Mouse (Mus musculus) urinary bladder, postnatal 25 days (tissue): ENCODE measurements around the gene Olfr455.

Experiments
- DNase-seq: peaks from one replicate; pipeline ENCODE4 v3.0.0; 2022; ENCODE audit warnings: low spot score

Olfr455 gene

DNA sequence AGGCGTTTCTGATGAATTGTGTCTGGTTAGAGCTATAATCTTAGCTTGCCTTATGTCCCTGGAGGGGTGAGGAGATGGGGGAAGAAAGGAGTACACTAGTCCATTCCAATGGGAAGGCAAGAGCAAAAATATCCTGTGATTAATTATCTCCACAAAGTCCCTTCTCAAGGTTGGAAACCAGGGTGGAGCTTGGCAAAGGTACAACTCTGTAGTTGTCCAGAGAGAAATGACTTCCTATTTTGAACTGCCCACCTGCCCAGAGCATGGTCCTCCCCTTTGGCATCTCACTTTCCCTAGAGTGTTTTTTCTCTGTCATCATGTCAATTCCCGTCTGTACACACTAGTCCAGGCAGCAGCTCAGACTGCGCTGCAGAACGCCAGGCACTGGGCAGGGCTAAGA is at the start of gene Olfr455:
Gene Olfr455 (minus strand): TSS at position 127 of the 400 bp plus-strand sequence.
- no peak for DNase-seq

DNA sequence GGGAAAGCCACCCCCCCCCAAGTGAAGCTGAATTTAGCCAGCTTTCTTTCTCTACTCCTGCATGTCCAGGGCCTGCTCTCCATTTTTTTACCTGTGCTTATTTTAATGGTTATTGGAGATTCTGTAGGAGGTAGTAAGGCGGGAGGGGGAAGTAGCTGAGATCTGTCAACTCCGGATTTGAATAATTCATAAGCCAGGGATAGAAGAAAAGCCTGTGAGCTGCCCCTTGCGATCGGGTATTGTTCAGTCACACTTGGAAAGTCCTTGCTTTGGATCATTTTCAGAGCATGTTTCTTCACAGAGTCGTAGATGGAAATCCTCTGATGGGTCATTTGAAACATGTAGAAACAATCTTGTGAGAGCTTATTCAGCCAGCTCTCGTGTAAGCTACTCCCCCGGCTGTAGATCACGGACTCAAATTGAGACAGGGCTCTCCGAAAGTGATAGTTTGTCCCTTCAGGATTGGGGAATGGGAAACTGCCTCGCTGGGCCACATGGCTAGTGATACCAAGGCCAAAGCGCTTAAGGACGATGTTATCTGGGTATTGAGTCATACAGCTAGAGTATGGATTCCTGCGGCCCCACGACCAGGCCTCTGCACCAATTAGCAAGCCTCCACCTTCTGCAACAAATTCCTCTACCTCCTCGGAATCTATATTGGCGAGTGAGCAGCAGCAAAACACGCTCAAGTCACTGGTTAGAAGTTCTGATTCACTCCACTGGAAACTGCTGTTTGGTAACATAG is 45.9 kb upstream of the Olfr455 start:
- DNase-seq, result no peak

DNA sequence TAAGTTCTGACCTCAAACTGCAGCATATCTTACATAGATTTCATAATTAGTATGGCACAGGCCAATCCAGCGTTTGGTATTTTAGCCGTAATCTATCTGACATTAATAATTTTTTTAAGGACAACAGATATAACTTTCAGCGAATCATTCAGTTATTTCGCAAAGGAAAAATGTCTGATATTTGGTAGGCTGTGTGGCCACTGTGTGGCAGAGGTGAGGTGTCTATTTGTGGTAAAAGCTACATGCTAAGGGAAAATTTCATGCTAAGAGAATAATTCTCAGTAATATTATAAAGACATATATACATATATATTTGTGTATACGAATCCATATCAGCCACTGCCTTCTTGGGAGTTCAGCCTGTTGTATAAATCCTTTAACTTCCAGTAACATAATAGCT is 39.2 kb upstream of the Olfr455 start:
- no peak for DNase-seq

DNA sequence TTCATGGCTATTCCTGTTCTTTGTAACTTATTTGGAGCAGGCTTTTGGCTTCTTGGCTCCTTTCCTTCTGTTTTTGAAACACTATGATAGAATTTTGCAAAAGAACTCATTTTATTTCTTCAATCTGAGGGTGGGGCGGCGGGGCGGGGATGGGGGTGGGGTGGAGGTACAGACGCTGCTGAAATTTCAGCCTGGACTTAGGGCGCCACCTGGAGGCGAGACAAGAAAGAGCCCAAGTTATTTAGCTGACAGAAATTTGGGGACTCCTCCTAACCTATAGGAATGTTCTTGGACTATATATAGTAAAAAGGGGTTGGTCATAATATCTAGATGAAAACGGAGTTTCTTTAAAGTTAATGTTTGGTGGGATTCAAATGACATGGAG is 36.1 kb upstream of the Olfr455 start:
- peak; percentile 77 for DNase-seq

DNA sequence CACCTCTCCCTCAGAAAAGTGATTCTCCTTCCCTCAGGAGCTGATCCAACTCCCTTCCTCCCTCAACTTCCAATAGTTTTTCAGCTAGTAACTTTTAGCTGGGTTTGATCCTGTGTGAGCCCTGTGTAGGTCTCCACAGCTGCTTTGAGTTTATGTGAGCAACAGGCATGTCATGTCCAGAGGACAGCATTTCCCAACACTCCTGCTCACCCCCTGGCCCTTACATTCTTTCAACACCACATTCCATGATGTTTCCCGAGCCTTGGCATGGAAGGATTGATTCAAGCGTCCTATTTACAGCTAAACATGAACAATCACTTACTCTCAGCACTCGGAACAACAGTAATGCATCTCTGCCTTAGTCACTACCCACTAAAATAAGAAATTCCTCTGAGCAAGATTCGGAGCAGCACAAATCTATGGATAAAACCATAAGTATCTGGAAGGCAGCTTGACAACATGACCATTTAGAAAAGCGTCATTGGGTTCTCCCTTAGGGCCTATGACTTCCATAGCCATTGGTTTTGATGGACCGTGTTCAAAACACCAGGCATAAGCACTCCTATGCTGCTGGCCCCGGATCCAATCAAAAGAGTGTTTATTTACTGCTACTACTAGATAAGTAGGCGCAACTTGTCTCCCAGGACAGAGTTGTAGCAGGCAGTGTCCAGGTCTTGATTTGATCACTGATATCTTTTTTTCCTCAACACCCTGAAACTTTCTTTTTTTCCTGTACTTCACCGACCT is 35.5 kb upstream of the Olfr455 start:
- no peak for DNase-seq

DNA sequence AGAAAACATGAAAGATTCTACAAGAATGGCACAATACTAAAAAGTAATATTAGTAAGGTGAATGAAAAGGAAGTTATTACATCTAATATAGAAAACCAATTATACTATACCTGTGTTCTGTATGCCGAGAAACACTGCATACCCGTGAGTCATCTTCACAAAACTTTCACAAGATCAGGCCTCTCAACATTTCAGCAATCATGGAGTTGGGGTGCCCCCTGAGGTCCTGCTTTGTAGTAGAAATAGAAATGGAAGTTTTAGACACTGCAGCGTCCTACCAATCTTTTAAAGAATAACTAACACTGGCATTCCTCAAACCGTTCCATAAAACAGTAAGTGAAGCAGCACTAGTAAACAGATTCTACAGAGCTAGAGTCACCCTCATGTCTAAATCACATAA is 31.3 kb upstream of the Olfr455 start:
- no peak for DNase-seq

DNA sequence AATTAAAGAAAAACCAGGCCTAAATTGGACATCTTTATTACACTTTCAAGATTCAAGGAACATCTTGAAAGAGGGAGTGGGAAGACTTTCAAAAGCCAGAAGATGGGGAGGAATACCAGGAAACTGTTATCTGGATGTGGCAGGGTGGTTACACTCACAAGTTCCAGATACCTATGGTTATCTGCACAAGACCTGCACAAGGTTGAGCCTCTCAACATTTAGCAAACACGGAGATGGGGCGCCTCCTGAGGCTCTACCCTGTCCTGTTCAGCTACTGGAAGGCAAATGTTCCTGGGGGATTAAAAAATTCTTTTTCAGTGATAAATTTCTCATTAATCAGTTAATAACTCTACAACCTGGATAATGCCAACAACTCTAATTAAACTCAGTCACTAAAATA is 30.0 kb upstream of the Olfr455 start:
- DNase-seq, result no peak

DNA sequence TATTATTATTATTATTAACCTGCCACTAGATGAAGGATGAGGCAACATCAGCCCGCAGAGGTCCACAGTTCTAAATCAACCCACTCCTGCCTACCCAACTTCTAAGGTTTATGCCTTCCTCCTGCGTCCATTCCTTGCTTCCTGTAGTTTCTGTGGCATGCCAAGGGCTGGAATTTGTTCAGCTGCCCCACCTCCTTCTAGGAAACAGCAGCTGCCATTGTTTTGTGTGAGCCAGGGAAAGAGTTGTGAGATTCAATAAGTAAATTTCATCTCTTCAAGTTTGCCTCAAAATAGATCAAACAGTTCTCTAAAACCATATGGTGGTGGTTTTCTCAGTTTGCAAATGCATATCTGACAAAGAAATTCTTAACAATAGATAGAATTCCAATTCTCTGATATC is 20.8 kb upstream of the Olfr455 start:
- DNase-seq, result no peak

DNA sequence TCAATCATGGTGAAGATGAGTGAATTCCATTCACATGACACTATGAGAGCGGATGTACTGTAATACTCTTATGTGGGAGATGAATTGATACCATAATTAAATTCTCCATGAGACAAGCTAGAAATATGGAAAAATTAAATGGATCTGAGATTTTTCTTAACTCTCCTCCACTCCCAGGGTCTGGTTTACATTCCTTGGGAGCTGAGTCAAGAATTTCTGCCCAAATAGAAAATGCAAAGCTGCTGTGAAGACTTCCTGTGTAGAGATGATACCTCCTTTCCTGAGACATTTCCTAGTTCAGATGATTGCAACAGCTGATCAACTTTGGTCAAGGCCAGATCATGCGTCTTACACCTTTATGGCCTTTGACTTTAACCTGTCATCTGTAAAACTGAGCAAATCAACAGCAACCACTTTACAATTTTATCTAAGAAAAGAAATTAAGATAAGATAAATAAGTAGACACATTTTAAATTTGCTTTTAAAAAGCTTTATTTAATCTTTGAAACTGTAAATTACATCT is 18.8 kb upstream of the Olfr455 start:
- DNase-seq, result no peak

DNA sequence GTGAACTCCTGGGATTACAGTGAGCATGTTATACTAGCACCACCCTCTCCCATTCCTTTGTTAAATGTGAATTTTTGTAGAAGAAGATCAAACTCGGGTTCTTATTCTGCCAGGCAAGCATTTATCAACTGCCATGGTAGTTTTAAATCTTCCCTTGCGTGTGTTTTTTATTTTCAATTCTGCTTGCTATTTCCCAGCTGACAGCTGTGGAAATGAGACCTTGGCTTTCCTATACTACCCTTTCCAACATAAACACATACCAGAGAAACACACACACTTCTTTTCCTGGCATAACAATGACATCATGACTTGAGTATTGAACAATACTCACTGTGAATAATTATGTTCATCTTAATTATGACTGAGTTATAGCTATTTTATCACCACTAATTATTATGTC is 14.9 kb upstream of the Olfr455 start:
- no peak for DNase-seq

DNA sequence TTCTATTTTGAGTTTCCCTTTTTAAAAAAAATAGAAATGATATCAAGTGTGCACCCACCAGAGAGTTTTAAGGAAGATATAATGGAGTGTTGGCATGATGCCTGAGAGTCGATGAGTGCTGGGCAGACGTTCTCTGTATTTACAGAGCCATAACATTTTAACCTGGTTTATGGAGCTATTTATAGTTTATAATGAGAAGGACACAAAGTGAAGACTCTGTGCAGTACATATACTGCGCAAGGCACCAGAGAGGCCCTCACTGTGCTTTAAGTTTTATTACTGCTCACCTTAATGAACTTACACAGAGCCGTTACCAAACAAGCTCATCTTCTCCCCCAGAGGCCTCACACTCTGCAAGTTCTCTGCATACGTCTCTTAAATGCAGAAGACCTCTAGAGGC is 13.5 kb upstream of the Olfr455 start:
- no peak for DNase-seq

DNA sequence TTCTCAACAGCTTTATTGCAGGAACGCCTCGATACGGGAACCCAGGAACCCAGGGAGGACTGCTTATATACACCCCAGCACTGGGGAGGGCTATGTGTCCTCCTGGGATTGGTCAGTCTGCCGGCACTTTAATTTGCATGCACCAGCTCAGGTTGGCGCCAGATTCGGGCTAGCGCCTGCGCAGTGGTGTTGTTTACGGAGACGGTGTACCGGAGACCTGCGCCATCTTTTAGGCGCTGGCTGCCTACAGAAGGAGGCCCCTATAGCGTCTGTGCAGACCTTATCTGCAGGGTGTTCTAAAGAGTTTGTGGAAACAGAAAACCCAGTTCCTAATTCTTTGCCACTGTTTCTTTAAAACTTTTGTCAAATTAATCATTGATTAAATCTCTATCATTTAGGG is 11.3 kb upstream of the Olfr455 start:
- DNase-seq, result no peak

DNA sequence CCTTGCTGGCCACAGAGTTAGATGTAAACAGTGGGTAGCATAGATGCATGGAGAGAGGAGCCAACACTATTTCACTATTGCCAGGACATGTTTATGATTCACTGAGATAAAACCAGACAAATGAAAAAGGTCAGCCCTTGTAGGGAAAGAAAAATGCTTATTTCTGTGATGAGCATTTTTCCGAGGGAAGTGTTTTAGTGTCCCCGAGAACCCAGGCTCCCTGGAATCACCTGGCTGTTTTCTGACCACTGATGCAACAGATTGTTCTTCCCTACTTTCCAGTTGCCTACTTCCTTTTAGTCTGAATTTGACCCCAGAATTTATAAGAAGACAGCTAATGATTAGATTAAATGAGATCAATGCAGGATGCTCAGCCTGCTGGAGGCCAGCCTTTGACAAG is 1.2 kb downstream of the Olfr455 start:
- no peak for DNase-seq

DNA sequence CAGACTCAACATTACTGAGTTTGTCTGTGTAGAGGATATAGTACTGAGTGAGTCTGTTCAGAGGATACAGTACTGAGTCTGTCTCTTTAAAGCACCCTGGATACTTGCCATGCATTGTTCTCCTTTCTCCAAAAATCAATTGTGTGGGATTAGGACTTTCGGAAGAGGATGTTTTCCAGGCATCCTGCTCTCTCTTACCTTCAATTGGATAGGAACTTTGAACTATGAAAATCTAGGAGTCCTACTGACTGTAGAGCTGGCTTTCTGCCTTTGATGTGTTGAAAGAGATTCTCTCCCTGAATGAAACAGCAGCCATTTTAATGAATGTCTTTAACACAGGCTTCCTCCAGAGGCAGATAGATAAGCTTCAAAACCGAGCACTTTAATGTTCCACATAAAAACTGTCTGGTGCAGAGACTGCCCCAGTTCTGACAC is 1.9 kb downstream of the Olfr455 start:
- DNase-seq, result no peak

DNA sequence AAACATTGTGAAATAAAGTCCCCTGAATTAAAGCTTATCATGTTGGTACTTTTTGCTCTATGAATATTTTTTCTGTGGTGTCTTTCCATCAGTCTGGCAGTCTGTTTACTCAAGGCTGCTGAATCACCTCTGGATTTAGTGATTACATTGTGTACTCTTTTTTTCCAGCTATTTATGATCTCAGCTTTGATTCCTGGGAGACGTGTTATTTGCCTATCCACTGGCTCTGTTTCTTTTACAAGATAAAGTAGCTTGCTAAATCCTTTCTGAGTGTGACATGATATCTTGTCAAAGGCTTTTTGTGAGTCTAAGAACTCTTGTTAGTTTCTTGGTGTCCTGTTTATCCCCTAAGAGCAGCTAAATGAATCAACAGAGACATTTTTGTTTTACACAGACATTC is 2.5 kb downstream of the Olfr455 start:
- no peak for DNase-seq

DNA sequence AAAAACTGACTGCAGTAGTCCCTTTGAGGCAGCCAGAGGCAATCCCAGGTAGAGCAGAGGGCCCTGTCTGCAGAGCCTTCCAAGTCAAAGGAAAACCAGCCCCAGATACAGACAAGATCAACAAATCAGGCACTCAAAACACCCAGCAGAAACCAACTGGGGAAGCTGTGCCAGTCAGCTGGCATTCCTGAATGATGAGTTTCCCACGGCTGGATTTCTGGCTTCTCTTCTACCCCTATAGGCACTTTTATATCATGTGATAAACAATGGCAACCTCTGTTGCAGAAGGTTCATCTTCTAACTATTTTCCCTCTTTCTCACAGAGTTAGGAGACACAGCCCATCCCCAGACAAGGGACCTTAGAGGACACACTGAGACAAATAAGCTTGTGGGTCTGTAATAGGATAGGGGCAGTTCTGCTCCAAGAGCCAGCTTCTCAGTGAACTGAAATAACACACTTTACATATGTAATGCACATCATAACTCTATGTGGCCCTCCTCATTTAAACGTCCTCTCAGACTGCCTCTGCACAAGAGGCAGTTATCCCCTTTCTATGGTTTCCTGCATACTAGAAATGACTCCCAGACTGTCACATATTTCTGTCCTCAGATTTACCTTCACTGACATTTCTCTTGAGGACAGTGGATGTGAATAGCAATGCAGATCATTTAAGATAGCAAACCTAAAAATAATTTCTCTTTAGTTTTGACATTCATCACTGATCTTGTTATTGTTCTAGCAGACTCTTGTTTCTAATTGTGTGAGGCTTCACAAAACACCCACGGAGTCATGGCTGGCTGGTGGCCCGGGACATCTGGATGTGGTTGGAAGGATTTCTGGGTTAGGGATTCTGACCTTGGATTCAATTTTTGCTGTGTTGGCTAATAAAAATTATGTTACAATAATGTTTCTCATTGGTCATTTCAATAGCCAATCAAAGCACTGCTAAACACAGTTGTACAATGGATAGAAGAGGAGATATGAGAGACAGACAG is 5.1 kb downstream of the Olfr455 start:
- peak; percentile 13 for DNase-seq

DNA sequence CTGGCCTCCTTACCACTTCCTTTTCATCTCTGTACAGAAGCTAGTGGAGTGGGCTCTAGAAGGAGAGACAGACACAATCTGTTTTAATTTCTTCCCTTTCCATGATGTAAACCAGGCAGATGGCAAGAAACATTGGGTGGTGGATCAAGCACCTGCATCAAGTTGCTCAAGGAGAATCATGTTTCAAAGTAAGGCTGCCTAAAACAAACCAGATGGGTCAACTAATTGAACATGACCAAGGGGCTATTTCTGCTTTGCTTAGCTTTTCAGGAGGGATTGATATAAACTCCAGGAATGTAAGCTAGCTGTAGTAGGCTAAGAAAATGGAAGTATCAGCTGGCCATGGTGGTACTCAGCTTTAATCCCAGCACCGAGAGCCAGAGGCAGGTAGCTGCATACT is 6.7 kb downstream of the Olfr455 start:
- DNase-seq, result no peak

DNA sequence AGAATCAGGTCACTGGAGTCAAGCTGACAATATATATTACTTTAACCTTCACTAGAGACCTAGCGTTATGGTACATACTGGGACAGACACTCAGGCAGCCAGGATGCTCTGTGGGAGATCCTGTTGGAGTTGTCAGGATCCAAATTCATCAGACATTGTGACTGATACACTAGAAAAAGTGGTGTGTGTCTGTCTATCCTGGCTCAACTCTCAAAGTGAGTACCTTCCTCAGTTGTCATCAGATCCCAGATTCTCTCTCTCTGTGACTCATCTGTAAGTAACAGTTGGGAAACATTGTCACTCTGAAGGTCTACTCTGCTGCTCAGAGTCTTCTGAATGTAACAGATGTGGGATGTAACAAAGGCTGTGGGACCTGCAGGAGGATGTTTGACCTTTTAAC is 7.7 kb downstream of the Olfr455 start:
- no peak for DNase-seq

DNA sequence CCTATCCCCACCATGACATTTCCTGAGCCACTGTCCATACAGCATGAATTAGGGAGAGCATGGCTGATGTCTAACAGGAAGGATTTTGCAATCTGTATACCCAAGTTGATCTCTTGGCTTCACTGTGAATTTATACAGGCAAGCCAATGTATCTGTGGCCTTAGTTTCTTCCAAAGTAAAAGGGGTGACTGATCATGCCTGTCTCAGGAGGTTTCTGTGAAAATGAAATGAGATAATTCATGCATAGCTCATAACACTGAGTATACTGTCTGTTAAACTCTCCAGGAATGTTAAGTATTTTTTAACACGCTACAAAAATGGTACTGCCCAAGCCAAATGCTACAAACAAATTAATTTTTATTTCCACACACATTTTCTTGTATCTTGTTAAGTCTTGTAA is 33.9 kb downstream of the Olfr455 start:
- DNase-seq, result no peak

DNA sequence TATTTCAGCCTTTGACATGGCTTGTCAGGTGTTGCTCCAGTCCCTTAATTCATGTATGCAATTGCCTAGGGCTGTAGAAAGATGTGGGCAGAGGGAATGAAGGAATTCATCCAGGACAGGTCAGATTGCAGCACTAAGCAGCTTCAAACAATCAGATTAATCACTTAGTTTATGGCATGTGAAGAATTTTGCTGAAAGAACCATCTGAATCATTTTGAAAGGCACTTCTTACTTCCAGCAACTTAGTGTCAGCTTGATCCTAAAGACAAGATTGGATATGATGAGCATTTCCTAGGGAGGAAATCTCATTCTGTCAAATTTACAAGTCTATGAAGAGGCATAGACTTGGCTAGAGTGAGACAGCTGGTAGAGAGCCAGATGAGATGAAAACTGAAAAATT is 38.1 kb downstream of the Olfr455 start:
- no peak for DNase-seq

DNA sequence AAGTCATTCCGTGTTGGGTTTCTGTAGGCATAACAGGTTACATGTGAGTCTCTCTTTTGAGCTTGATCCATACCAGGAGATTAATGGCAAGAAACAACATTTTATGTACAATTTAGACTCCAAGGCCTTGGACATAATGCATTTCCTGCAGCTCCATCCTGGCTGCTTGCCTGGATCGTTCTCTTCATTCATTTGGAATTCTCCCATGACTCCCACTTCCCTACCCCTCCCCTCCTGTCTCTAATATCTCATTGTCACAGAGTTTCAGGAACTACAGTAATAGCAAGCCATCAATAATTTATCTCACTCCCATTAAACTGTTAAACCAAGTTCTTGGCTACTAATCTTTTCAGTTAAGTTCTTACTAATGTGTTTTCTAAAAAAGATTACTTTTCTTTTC is 43.9 kb downstream of the Olfr455 start:
- no peak for DNase-seq

DNA sequence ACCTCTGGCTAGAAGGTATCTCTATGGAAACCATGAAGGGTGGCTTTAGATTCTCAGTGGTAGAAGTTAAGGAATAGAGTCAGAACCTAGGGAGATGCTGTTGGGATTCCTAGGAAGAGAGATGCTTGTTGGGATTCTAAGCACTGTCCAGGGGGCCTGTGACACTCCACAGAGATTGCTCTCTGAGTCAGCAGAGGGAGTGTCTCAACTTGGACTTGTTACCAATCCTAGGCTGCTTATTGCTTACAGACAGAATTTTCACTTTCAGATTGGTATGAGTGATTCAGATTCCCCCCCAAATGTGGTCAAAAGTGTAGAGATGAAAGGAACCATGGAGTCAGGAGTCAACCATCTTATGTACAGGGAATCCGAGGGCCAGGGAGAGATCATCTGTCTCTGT is 57.7 kb downstream of the Olfr455 start:
- no peak for DNase-seq
